Mouse (Mus musculus) MEL (cell line): ENCODE measurements around the gene Nfkbil1.

Experiments
- CHD2 ChIP-seq: IDR thresholded peaks from 2 replicates; pipeline ENCODE4 v1.6.1; 2011; ENCODE audit warnings: low read length, improper control_type of control experiment
- CTCF ChIP-seq, 3 experiments: IDR thresholded peaks in 2 of 3; conservative IDR thresholded peaks in 1 of 3; 2 replicates each; pipeline ENCODE4 v1.5.1; 2011 to 2012; ENCODE audit warnings: low read length in 3 of 3, low read depth in 2 of 3, mild to moderate bottlenecking in 2 of 3, improper control_type of control experiment in 1 of 3, inconsistent platforms in 1 of 3, mixed read lengths in 1 of 3, moderate library complexity in 1 of 3; ENCODE audit not compliant: control insufficient read depth in 1 of 3, insufficient read depth in 1 of 3, poor library complexity in 1 of 3, severe bottlenecking in 1 of 3
- E2F4 ChIP-seq: IDR thresholded peaks from 2 replicates; pipeline ENCODE4 v1.6.1; 2011; ENCODE audit warnings: low read depth, low read length, improper control_type of control experiment, borderline replicate concordance
- EP300 ChIP-seq, 2 experiments: IDR thresholded peaks; 2 replicates each; pipeline ENCODE4 v1.6.1; 2011; ENCODE audit warnings: improper control_type of control experiment in 2 of 2, low read length in 2 of 2, low read depth in 1 of 2, mild to moderate bottlenecking in 1 of 2
- MEF2A ChIP-seq: IDR thresholded peaks from 2 replicates; pipeline ENCODE4 v1.6.1; 2014; ENCODE audit warnings: low read depth, mild to moderate bottlenecking, inconsistent platforms, low read length, improper control_type of control experiment; ENCODE audit not compliant: poor library complexity, insufficient replicate concordance, severe bottlenecking; ENCODE audit errors: extremely low read depth
- MYC ChIP-seq: IDR thresholded peaks from 2 replicates; pipeline ENCODE4 v1.6.1; 2011; ENCODE audit warnings: low read depth, mild to moderate bottlenecking, low read length, improper control_type of control experiment, moderate library complexity
- POLR2A ChIP-seq, 2 experiments: IDR thresholded peaks; 2 replicates each; pipeline ENCODE4 v1.6.1; 2011 to 2012; ENCODE audit warnings: low read length in 2 of 2, mild to moderate bottlenecking in 2 of 2, control low read depth in 1 of 2, improper control_type of control experiment in 1 of 2, low read depth in 1 of 2, moderate library complexity in 1 of 2; ENCODE audit not compliant: control insufficient read depth in 1 of 2, insufficient read depth in 1 of 2, poor library complexity in 1 of 2
- POLR2AphosphoS2 ChIP-seq: IDR thresholded peaks from 2 replicates; pipeline ENCODE4 v1.6.1; 2011; ENCODE audit warnings: low read length, improper control_type of control experiment
- TAL1 ChIP-seq: IDR thresholded peaks from 2 replicates; pipeline ENCODE4 v1.6.1; 2012; ENCODE audit warnings: mild to moderate bottlenecking, inconsistent platforms, low read length, moderate library complexity, mixed read lengths

- TF ChIP-seq EP300 (IDR thresholded peaks at IDR 0.05; ENCODE audit: low read depth in 1 of 2, low read length in 2 of 2) (no peak), MEF2A (no peak), CHD2 (no peak), POLR2A (IDR thresholded peaks at IDR 0.05; ENCODE audit: control insufficient read depth in 1 of 2, insufficient read depth in 1 of 2, low read depth in 1 of 2, low read length in 2 of 2, poor library complexity in 1 of 2) (no peak), CTCF (IDR thresholded peaks at IDR 0.05 in 2 of 3, conservative IDR thresholded peaks at IDR 0.05 in 1 of 3; ENCODE audit: control insufficient read depth in 1 of 3, insufficient read depth in 1 of 3, low read depth in 2 of 3, low read length in 3 of 3, poor library complexity in 1 of 3, severe bottlenecking in 1 of 3) (no peak), POLR2AphosphoS2 (no peak), MYC (no peak), E2F4 (no peak), TAL1 (no peak)
Observed at GRCm38 (mm10) chr17:35278957-35279688, 43.5 kb upstream of the Nfkbil1 start.
